Mouse (Mus musculus) lung, adult 2 months (tissue): ENCODE data around the gene Nudc.

Experiments
- CTCF ChIP-seq: fragments of 200-500 bp; IDR thresholded peaks from 2 replicates; pipeline ENCODE4 v1.5.1; 2011; ENCODE audit warnings: mild to moderate bottlenecking, low read length, control low read depth; ENCODE audit not compliant: insufficient read depth
- POLR2A ChIP-seq: fragments of 200-500 bp; IDR thresholded peaks from 2 replicates; pipeline ENCODE4 v1.6.1; 2011; ENCODE audit warnings: low read depth, mild to moderate bottlenecking, control low read depth, low read length, borderline replicate concordance; ENCODE audit errors: extremely low read depth

DNA sequence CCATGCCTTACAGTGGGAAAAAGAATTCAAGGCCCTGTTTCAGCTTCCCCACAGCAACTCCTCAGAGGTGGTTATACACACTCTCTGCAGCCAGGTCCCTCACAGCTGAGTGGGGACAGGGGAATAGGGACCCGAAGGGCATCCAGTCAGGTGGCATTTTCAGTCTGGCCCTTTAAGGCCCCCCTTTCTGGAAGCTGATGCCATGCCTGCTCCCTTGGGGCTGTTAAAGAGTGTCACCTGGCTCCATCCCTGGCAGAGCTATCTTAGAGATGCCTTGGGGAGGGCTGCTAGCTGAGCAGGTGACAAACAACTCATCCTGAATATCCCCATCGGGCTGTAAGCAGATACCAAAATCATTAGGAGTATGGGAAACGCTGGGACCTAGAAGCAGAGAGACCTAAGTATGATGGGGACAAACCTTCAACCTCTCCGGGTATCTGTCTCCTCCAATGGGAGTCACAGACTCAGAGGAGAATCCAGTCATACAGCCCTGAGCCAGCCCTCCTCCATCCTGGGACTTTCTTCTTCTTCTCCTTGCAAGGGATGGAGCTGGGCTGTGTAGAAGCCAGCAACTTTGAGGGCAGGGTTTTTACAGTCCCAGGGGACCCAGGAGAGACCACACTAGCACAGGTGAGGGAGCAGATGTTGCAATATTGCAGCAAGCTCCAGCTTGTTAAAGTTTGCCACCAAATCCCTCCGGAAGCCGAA, 48.9 kb downstream of the Nudc start:
- TF ChIP-seq CTCF (no peak), POLR2A (no peak)
